Mouse (Mus musculus): Measurements from ENCODE around the gene Lpar2. TPM values are rescaled to one million over a fixed set of nuclear protein-coding genes. Genes with fewer than 3 reads are reported as not detected.

The Lpar2 gene
- polyA plus RNA-seq, 1 experiment = 10.3 TPM

DNA sequence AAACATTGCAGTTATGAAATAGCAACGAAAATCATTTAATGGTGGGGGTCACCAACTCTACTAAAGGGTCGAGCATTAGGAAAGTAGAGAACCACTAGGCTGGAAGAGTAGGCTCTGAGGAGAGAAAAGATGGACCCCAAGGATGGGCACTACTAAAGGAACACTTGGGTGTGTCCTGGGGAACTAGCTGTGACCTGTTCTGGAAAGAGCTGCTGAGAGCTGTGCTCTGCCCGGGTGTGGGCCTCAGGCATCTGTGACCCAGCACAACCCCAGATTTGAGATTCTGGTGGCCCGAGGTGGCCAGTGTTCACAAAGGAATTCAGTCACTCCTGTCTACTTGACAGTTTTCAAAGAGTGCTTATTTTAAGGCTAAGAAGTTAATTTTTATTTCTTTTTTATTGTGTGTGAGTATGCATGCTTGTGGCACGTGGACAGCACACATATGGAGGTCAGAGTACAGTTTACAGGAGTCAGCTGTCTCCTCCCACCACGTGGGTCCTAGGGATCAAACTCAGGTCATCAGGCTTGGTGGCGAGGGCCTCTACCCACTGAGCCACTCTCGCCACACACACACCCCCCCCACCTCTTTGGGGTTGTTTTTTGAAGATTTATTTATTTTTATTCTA lies 14.9 kb downstream of the Lpar2 start:
- H3K4me3 ChIP-seq (ENCODE audit: control insufficient read depth, insufficient read depth, low read length) = no peak overlapping the region
- no peak for DNase-seq
- H3K27me3 ChIP-seq (ENCODE audit: control insufficient read depth, insufficient read depth, low read length) = no peaks in the 10 kb centered on the region
- no peak overlapping the region for H3K27ac ChIP-seq (ENCODE audit: control insufficient read depth, insufficient read depth, low read length)
- TF ChIP-seq POLR2A (IDR thresholded peaks at IDR 0.05; ENCODE audit: control insufficient read depth, extremely low read depth, insufficient read depth, low read length, poor library complexity) = no peak
- TF ChIP-seq CTCF (IDR thresholded peaks at IDR 0.05; ENCODE audit: borderline replicate concordance, control insufficient read depth, extremely low read depth, insufficient read depth, low read length, poor library complexity) = no peak
- H3K36me3 ChIP-seq (ENCODE audit: control insufficient read depth, insufficient read depth, low read length) = no peaks in the 10 kb centered on the region
- WGBS = 91% methylated on average over 8 of the region's 8 CpGs
- peaks cover 5% of the 10 kb centered on the region for H3K4me1 ChIP-seq (replicated peaks; ENCODE audit: control insufficient read depth, insufficient read depth, low read length)

DNA sequence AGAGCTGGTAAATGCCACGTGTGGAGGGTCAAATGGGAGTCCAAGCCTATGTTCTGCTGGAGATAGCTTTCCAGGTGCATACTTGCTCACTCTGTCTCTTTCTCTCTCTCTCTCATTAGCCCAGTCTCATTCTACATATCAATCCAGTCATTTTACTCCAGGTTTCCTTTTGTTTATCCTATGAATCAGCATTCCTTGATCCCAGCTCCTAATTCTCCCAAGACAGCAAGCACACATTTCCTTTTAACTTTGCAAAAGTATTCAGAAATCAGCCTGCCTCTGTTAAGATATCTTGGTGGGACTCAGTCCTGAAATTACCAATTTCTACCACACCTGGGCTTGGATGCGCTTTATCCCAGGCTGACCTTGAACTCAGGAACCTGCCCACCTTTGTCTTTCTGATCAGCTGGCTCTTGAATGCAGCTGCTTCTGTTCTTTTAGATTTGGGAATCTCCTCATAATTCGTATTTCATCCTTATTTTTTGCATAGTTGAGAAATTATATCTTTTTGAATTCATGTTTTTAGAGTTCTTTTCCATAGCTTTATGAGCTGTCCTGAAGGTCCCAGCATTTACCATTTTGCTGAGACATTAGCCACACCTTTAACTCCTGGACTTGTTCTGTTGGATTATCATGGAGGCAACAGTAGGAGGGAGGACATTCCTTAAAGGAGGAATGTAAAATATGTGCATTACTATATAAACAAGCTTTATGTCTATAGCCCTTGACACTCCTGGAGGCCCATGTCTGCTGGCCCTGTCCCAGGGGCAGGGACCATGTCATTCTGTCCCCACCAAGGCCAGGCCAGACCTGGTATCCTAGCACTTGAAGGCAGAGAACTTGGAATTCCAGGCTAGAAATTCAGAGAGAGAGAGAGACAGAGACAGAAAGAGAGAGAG lies 25.2 kb downstream of the Lpar2 start:
- no peak overlapping the region for H3K27ac ChIP-seq (ENCODE audit: control insufficient read depth, insufficient read depth, low read length)
- no peak for DNase-seq
- H3K36me3 ChIP-seq (ENCODE audit: control insufficient read depth, insufficient read depth, low read length) = no peaks in the 10 kb centered on the region
- no peaks in the 10 kb centered on the region for H3K4me1 ChIP-seq (replicated peaks; ENCODE audit: control insufficient read depth, insufficient read depth, low read length)
- TF ChIP-seq POLR2A (IDR thresholded peaks at IDR 0.05; ENCODE audit: control insufficient read depth, extremely low read depth, insufficient read depth, low read length, poor library complexity) = no peak
- TF ChIP-seq CTCF (IDR thresholded peaks at IDR 0.05; ENCODE audit: borderline replicate concordance, control insufficient read depth, extremely low read depth, insufficient read depth, low read length, poor library complexity) = no peak
- WGBS = 91% methylated on average over 3 of the region's 3 CpGs
- no peak overlapping the region for H3K4me3 ChIP-seq (ENCODE audit: control insufficient read depth, insufficient read depth, low read length)
- no peaks in the 10 kb centered on the region for H3K27me3 ChIP-seq (ENCODE audit: control insufficient read depth, insufficient read depth, low read length)

DNA sequence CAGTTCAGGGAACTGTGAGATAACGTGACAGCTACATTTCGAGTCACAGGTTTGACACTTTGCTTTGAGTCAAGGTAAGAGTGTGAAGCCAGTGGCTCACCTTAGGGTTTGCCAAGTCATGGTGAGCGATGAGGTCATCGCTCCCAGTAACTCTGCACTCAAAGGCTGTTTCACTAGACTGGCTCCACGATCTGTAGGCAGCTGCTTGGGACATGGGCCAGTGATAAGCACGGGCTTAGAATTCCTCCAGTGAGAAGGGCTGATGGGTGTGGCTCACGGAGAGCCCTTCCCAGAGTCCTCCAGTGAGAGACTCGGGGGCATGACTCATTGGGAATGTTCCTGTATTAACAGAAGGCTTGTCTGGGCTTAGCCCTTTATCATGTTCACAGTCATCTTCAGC lies 26.7 kb downstream of the Lpar2 start:
- no peaks in the 10 kb centered on the region for H3K4me1 ChIP-seq (replicated peaks; ENCODE audit: control insufficient read depth, insufficient read depth, low read length)
- no peak overlapping the region for H3K27ac ChIP-seq (ENCODE audit: control insufficient read depth, insufficient read depth, low read length)
- no peaks in the 10 kb centered on the region for H3K27me3 ChIP-seq (ENCODE audit: control insufficient read depth, insufficient read depth, low read length)
- no peak overlapping the region for H3K4me3 ChIP-seq (ENCODE audit: control insufficient read depth, insufficient read depth, low read length)
- H3K36me3 ChIP-seq (ENCODE audit: control insufficient read depth, insufficient read depth, low read length) = no peaks in the 10 kb centered on the region
- 95% methylated on average over 8 of the region's 8 CpGs for WGBS
- no peak for DNase-seq
- TF ChIP-seq POLR2A (IDR thresholded peaks at IDR 0.05; ENCODE audit: control insufficient read depth, extremely low read depth, insufficient read depth, low read length, poor library complexity) (no peak), CTCF (IDR thresholded peaks at IDR 0.05; ENCODE audit: borderline replicate concordance, control insufficient read depth, extremely low read depth, insufficient read depth, low read length, poor library complexity) (no peak)

DNA sequence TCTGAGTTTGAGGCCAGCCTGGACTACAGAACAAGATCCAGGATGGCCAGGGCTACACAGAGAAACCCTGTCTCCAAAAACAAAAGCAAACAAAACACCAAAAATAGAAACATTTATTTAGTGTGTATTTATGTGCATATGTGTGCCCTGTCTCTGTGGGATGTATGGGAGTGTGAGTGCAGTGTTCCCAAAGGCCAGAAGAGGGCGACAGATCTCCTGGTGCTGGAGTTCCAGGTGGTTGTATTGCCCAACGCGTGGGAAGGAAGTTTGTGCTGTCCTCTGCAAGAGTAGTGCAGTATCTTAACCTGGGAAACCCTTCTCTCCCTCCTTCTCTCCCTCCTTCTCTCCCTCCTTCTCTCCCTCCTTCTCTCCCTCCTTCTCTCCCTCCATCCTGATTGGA lies 27.7 kb downstream of the Lpar2 start:
- no peak for TF ChIP-seq POLR2A (IDR thresholded peaks at IDR 0.05; ENCODE audit: control insufficient read depth, extremely low read depth, insufficient read depth, low read length, poor library complexity)
- no peak for TF ChIP-seq CTCF (IDR thresholded peaks at IDR 0.05; ENCODE audit: borderline replicate concordance, control insufficient read depth, extremely low read depth, insufficient read depth, low read length, poor library complexity)
- WGBS = 72% methylated on average over 3 of the region's 3 CpGs

DNA sequence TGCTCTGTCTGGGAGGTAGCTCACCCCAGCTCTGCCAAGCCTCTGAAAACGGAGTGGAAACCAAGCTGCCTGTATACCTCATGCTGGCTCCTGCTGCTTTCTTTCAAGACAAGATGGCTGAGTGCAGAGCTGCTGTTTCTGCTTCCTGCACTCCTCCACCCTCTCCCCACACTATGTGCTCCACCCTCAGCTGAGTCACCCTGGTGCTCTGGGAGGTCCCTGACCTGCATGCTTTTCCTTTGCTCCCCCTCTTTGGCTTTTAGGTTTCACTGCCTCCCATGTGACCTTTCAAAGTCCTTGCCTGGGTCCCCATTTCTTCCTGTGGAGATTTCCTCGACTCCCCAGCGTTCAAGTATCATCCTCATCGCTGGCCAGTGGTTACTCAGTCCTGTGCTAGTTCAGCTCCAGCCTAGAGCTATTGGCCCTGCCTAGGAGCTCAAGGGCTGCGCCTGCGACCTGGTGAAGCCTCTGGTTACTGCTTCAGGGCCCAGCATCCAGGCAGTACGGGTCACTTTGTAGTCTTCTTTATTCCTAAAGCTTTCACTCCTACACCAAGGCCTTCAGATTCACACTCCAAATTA lies 28.8 kb downstream of the Lpar2 start:
- no peak for DNase-seq
- Histone ChIP-seq H3K27me3 (ENCODE audit: control insufficient read depth, insufficient read depth, low read length) (no peaks in the 10 kb centered on the region), H3K27ac (ENCODE audit: control insufficient read depth, insufficient read depth, low read length) (no peak overlapping the region), H3K4me3 (ENCODE audit: control insufficient read depth, insufficient read depth, low read length) (no peak overlapping the region), H3K4me1 (replicated peaks; ENCODE audit: control insufficient read depth, insufficient read depth, low read length) (no peaks in the 10 kb centered on the region), H3K36me3 (ENCODE audit: control insufficient read depth, insufficient read depth, low read length) (no peaks in the 10 kb centered on the region)
- 89% methylated on average over 7 of the region's 7 CpGs for WGBS
- TF ChIP-seq CTCF (IDR thresholded peaks at IDR 0.05; ENCODE audit: borderline replicate concordance, control insufficient read depth, extremely low read depth, insufficient read depth, low read length, poor library complexity) = no peak
- TF ChIP-seq POLR2A (IDR thresholded peaks at IDR 0.05; ENCODE audit: control insufficient read depth, extremely low read depth, insufficient read depth, low read length, poor library complexity) = no peak

More for the DNA sequence above, 27.7 kb downstream of the Lpar2 start:
- Histone ChIP-seq H3K4me3 (ENCODE audit: control insufficient read depth, insufficient read depth, low read length) (no peak overlapping the region), H3K36me3 (ENCODE audit: control insufficient read depth, insufficient read depth, low read length) (no peaks in the 10 kb centered on the region), H3K4me1 (replicated peaks; ENCODE audit: control insufficient read depth, insufficient read depth, low read length) (no peaks in the 10 kb centered on the region), H3K27me3 (ENCODE audit: control insufficient read depth, insufficient read depth, low read length) (no peaks in the 10 kb centered on the region), H3K27ac (ENCODE audit: control insufficient read depth, insufficient read depth, low read length) (no peak overlapping the region)
- DNase-seq = no peak

DNA sequence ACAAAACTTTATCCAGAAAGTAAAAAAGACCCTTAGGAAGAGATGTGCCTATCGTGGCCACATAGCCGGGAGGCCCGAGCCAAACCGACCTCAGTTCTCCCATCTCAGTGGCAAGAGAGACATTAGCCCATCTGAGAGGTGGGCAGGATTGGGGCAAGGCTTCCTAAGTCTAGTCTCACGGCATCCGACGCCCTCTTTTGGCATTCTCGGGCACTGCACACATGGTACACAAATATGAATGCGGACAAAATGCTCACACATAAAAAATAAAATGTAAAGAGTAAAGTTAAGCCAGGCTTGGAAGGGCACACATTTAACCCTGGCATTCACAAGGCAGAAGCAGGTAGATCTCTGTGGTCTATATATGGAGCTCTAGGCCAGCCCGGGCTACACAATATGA lies 31.6 kb downstream of the Lpar2 start:
- WGBS = 98% methylated on average over 10 of the region's 10 CpGs
- Histone ChIP-seq H3K4me3 (ENCODE audit: control insufficient read depth, insufficient read depth, low read length) (no peak overlapping the region), H3K36me3 (ENCODE audit: control insufficient read depth, insufficient read depth, low read length) (no peaks in the 10 kb centered on the region), H3K27ac (ENCODE audit: control insufficient read depth, insufficient read depth, low read length) (no peak overlapping the region), H3K27me3 (ENCODE audit: control insufficient read depth, insufficient read depth, low read length) (no peaks in the 10 kb centered on the region), H3K4me1 (replicated peaks; ENCODE audit: control insufficient read depth, insufficient read depth, low read length) (no peaks in the 10 kb centered on the region)
- TF ChIP-seq POLR2A (IDR thresholded peaks at IDR 0.05; ENCODE audit: control insufficient read depth, extremely low read depth, insufficient read depth, low read length, poor library complexity) (no peak), CTCF (IDR thresholded peaks at IDR 0.05; ENCODE audit: borderline replicate concordance, control insufficient read depth, extremely low read depth, insufficient read depth, low read length, poor library complexity) (no peak)
- no peak for DNase-seq

Measured in thymus, adult 2 months (tissue).